Comparison of ENCODE assay signal across 8 mouse cellular contexts in genomic region chr3:108145534-108146445, GRCm38 (mm10). TPM values are rescaled to one million over a fixed set of nuclear protein-coding genes. Genes with fewer than 3 reads are reported as not detected.
DNase-seq lines count a peak whose midpoint lies in the region; ATAC-seq and TF ChIP-seq lines count a peak whose summit lies in the region.

Gnai3 (minus strand) TSS chr3:108146146.

- no peak for TF ChIP-seq CTCF in cortical plate, adult 2 months (IDR thresholded peaks at IDR 0.05; ENCODE audit: extremely low read depth, insufficient read depth, low read length)

- H3K9me3 ChIP-seq in megakaryocyte, embryonic 14.5 days = no peaks in the 10 kb centered on the region

- H3K4me1 ChIP-seq in cortical plate, adult 2 months (ENCODE audit: control insufficient read depth, insufficient read depth, low read length) = no peaks in the 10 kb centered on the region
- H3K4me1 ChIP-seq in megakaryocyte, embryonic 14.5 days = peaks cover 55% of the 10 kb centered on the region

- ATAC-seq in activated CD4-positive, CD25-positive, alpha-beta regulatory T cell, adult 4 months = peak; percentile 95

- peaks cover 4% of the 10 kb centered on the region for H3K27me3 ChIP-seq in megakaryocyte, embryonic 14.5 days (replicated peaks)

- H3K4me3 ChIP-seq in cortical plate, adult 2 months (ENCODE audit: insufficient read depth, low read length) = peak within 1 kb of the TSS; percentile 73
- peak within 1 kb of the TSS; percentile 97 for H3K4me3 ChIP-seq in megakaryocyte, embryonic 14.5 days (replicated peaks)

- H3K36me3 ChIP-seq in megakaryocyte, embryonic 14.5 days (replicated peaks; ENCODE audit: low read length) = peaks cover 19% of the 10 kb centered on the region

- peak; percentile 92 for TF ChIP-seq POLR2A in cortical plate, adult 2 months (IDR thresholded peaks at IDR 0.05; ENCODE audit: extremely low read depth, insufficient read depth, low read length)

- peak; percentile 81 to 86 for DNase-seq in gastrocnemius, adult 8-10 months (ENCODE audit: low spot score in 2 of 2)
- peak; percentile 54 for DNase-seq in hindlimb bud, embryonic 11.5 days (ENCODE audit: extremely low spot score, low read depth, low spot score)
- DNase-seq in left cerebral cortex, adult 8-10 months (ENCODE audit: low spot score in 2 of 2) = peak; percentile 86 to 87
- peak; percentile 94 for DNase-seq in right cerebral cortex, postnatal 10 days (ENCODE audit: low spot score in 2 of 2)
- DNase-seq in urinary bladder, postnatal 25 days (ENCODE audit: low spot score) = peak; percentile 86

- peak within 1 kb of the TSS; percentile 69 for H3K27ac ChIP-seq in cortical plate, adult 2 months (ENCODE audit: insufficient read depth, low read length)

RNA-seq across cellular contexts. Expression of gene Gnai3, which starts in this region (rescaled TPM):
- 100 to 1,000 TPM; 109 to 113 TPM for polyA plus RNA-seq in activated CD4-positive, CD25-positive, alpha-beta regulatory T cell, adult 4 months (2017; shearing (Covaris generic))
- 24.9 and 27.0 TPM in 2 replicates for polyA plus RNA-seq in cortical plate, adult 2 months (2012; rRNA removed)
- 10 to 100 TPM in 3 of 4 experiments, 1 to 10 TPM in 1; 7.7 to 11.5 (median 10.5) TPM for total RNA-seq in gastrocnemius, adult 8-10 months (2022)
- 10 to 100 TPM; 25.0 to 28.1 (median 25.9) TPM for total RNA-seq in left cerebral cortex, adult 8-10 months (2022)
- polyA plus RNA-seq in megakaryocyte, embryonic 14.5 days (2012; ENCODE audit: insufficient read depth, low replicate concordance) = 4.0 TPM in 1 of 2 replicates, not detected in the other

Comparison
In these comparisons a context has a peak if more than half of its experiments do, and no peak if none do; other contexts are left out.
1. Peak in every context shown above with its lines: DNase-seq, ATAC-seq, H3K4me3 ChIP-seq and H3K27ac ChIP-seq.